Mouse (Mus musculus): ENCODE data around the gene Wdr62. TPM values are rescaled to one million over a fixed set of nuclear protein-coding genes. Genes with fewer than 3 reads are reported as not detected.

The Wdr62 gene
- total RNA-seq (2023), result 1 to 10 TPM; 4.0 to 8.4 TPM

DNA sequence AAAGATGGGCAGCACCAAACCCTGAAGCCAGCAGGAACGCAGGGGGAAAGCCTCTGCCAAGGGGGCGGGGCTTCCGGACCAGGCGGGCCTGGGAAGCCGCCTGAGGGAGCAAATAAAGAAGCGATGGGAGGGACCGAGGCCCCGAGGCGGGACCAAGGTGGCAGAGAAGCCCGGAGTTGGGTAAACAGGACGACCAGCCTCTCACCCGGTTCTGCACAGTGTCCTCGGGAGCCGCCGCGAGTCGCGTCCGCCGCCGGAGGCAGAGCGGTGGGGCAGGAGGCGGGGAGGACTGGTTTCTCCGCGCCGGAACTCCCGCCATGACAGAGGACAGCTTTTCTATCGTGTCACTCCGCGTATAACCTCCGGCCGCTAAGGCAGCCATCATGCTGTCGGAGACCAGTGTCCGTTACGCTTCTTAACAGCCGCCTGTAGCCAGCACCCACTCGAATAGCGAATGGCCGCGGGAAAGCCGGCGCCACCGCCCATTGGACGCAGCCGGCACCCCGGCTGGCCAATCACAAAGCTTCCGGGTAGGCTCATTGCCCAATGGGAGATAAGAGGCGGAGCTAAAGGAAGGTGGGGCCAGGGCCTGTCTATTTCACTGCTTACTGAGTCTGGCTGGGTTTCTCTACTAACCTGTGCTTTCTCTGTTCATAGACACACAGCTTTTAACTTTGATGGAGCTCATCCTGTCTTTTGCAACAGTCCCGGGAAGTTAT lies at the start of gene Wdr62, which contains the start of gene Thap8:
Wdr62 (minus strand) TSS at position 469 of the 719 bp plus-strand sequence.
Thap8 (plus strand) TSS at position 144 of the 719 bp plus-strand sequence.

DNA sequence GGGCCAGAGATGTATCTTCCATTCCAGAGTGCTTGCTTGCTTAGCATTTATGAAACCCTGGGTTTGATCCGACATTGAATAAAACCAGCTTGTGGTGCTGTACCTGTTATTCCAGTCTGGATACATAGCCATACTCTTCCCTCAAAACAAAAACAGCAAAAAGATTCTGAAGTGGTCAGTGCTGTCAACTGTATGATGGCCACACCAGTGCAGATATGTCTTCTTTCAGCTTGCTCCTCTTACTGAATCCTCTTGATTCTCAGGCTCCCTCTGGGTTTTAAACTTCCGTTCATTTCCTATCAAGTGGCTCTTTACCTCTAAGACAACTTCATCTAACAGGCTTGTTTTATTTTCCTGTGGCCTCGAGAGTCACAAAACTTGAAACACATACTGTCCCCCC lies 43.6 kb upstream of the Wdr62 start, which contains the start of gene Sdhaf1:
Sdhaf1 (minus strand) TSS at position 101 of the 400 bp plus-strand sequence.

GRCm38 (mm10) chr7:30321539-30322284 lies 41.5 kb upstream of the Wdr62 start, which contains the start of gene E130208F15Rik:
Gene E130208F15Rik (plus strand): TSS chr7:30321740.

DNA sequence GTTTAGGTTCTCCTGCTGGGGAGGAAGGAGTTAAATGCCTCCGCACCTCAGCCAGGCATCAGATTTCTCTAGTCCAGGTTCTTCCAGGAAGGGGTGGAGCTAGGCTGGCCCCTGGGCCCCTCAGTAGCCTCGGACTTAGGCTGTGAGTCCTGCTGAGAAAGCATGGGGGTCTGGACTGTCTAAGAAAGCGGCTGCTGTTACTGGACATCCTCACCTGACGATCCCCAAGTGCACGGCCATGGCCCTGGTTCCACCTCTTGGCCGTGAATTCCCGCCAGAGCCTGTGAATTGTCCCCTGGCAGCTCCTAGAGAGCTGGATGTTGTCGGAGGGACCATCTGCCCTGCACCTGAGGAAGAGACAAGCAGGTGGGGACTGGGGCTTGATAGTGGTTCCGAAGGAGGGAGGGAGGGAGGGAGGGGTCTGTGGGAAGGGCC lies 34.5 kb upstream of the Wdr62 start, which contains the start of gene Syne4:
Syne4 (plus strand) TSS at position 87 of the 435 bp plus-strand sequence.

GRCm38 (mm10) chr7:30308076-30309005 lies 28.1 kb upstream of the Wdr62 start, which contains the start of gene Alkbh6:
Gene Alkbh6 (plus strand): TSS chr7:30308717.

GRCm38 (mm10) chr7:30291215-30292131 lies 11.3 kb upstream of the Wdr62 start, which contains the start of gene Clip3:
Gene Clip3 (plus strand): TSS chr7:30291728.

DNA sequence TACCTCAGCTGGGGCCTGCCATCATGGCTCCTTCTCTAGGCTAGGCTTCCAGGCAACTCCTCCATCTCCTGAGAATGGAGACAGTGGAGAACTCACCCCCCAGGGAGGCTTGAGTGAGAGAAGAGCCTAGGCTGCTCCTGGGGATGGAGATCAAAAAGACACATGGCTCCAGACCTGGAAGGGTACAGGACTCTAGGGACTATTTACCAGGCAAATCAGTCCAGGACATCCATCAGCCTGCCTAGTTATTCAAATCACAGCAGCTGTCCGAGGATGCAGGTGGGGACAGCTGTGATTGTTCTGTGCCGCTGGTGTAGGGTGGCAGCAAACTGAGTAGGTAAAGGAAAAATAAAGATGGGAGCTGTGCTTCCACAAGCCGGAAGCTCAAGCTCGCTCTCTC lies 44.6 kb downstream of the Wdr62 start, which contains the start of gene Ovol3:
Ovol3 (minus strand) TSS at position 101 of the 400 bp plus-strand sequence.

DNA sequence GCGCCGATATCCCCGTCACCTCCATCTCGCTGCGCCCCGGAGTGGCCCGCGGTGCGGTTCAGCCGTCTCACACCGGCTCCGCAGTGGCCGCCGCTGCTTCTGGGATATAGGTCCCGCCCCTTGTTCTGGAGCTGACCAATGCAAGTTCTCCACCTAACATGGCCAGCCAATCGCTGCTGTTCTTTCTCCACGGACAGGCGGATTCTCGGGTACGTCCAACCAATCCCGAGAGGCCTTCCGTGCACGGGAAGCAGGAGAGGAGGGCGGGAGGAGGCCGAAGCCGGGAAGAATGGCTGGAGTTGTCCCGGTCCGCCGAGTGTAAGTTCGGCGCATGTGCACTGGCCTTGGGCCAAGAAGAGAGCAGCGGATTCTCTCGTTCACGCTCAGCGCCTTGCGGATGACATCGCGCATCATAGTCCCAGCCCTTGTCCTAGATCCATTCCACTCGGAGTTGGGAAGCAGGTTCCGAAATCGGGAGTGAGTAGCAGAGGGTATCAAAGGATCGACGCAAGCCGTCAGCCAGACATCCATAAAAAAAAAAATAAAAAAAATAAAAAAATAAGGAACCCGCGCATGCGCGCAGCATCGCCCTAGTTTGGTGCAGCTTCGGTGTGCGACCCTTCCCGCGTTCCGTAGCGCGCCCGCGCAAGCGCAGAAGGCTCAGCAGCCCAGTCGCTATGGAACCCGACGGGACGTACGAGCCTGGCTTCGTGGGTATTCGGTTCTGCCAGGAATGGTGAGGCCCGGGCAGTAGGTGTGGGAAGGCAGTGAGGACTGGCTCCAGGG lies 48.4 kb downstream of the Wdr62 start, which contains the start of the genes Polr2i and Tbcb:
Polr2i (plus strand) TSS at position 280 of the 786 bp plus-strand sequence.
Tbcb (minus strand) TSS at position 604 of the 786 bp plus-strand sequence.

GRCm38 (mm10) chr7:30198481-30198971 lies 81.7 kb downstream of the Wdr62 start, which contains the start of gene Capns1:
Gene Capns1 (minus strand): TSS chr7:30198811.

Other genes with a start within 250 kb of the Wdr62 start
- 1 to 10 TPM; 5.5 to 6.3 TPM for gene Zfp14, start 229.0 kb downstream of the Wdr62 start, total RNA-seq (2023)
- gene Zfp82, start 207.5 kb downstream of the Wdr62 start, total RNA-seq (2023), result 1 to 10 TPM; 5.5 to 7.1 TPM
- not detected for gene Gm26920, start 190.0 kb downstream of the Wdr62 start, total RNA-seq (2023)
- gene Zfp566, start 189.9 kb downstream of the Wdr62 start, total RNA-seq (2023), result 10 to 100 TPM in 1 of 2 experiments, 1 to 10 TPM in 1; 7.1 to 10.5 TPM
- gene Zfp260, start 185.6 kb downstream of the Wdr62 start, total RNA-seq (2023), result 10 to 100 TPM; 50.5 to 60.3 TPM
- 10 to 100 TPM; 11.6 to 16.6 TPM for gene Zfp382, start 158.5 kb downstream of the Wdr62 start, total RNA-seq (2023)
- gene Zfp146, start 110.7 kb downstream of the Wdr62 start, total RNA-seq (2023), result 10 to 100 TPM; 53.4 to 56.2 TPM
- 1 to 10 TPM in 1 of 2 experiments, not detected in 1; 1.8 TPM for gene Cox7a1, start 96.3 kb downstream of the Wdr62 start, total RNA-seq (2023)
- gene Capns1, start 81.6 kb downstream of the Wdr62 start, total RNA-seq (2023), result 100 to 1,000 TPM; 155 to 167 TPM
- 10 to 100 TPM; 35.1 to 43.9 TPM for gene Polr2i, start 48.5 kb downstream of the Wdr62 start, total RNA-seq (2023)
- gene Tbcb, start 48.1 kb downstream of the Wdr62 start, total RNA-seq (2023), result 10 to 100 TPM; 26.0 to 27.3 TPM
- gene Ovol3, start 44.7 kb downstream of the Wdr62 start, total RNA-seq (2023), result not detected
- gene Thap8, start 325 bp downstream of the Wdr62 start, total RNA-seq (2023), result 1 to 10 TPM in 1 of 2 experiments, under 1 TPM in 1; 0.44 to 1.3 TPM
- gene Clip3, start 11.3 kb upstream of the Wdr62 start, total RNA-seq (2023), result under 1 TPM; 0.64 to 0.65 TPM
- 10 to 100 TPM; 39.8 to 42.3 TPM for gene Alkbh6, start 28.3 kb upstream of the Wdr62 start, total RNA-seq (2023)
- gene Syne4, start 34.4 kb upstream of the Wdr62 start, total RNA-seq (2023), result 1 to 10 TPM; 5.5 to 6.3 TPM
- gene E130208F15Rik, start 41.3 kb upstream of the Wdr62 start, total RNA-seq (2023), result 1 to 10 TPM; 6.6 to 9.5 TPM
- 10 to 100 TPM in 1 of 2 experiments, 1 to 10 TPM in 1; 8.8 to 11.4 TPM for gene Sdhaf1, start 43.5 kb upstream of the Wdr62 start, total RNA-seq (2023)
- not detected for gene Lrfn3, start 82.4 kb upstream of the Wdr62 start, total RNA-seq (2023)
- gene Tyrobp, start 133.3 kb upstream of the Wdr62 start, total RNA-seq (2023), result 10 to 100 TPM; 10.7 to 27.3 TPM
- 100 to 1,000 TPM; 185 to 201 TPM for gene Hcst, start 139.4 kb upstream of the Wdr62 start, total RNA-seq (2023)
- gene Nfkbid, start 141.3 kb upstream of the Wdr62 start, total RNA-seq (2023), result 10 to 100 TPM; 40.1 to 45.7 TPM
- 1 to 10 TPM; 3.8 to 4.3 TPM for gene Aplp1, start 165.1 kb upstream of the Wdr62 start, total RNA-seq (2023)
- gene Kirrel2, start 177.3 kb upstream of the Wdr62 start, total RNA-seq (2023), result not detected
- gene Nphs1, start 177.9 kb upstream of the Wdr62 start, total RNA-seq (2023), result not detected
- not detected for gene Prodh2, start 213.2 kb upstream of the Wdr62 start, total RNA-seq (2023)

Data from T-cell, adult 66 days (primary cell).